Mouse (Mus musculus): Measurements from ENCODE around the gene Tbr1. TPM values are rescaled to one million over a fixed set of nuclear protein-coding genes. Genes with fewer than 3 reads are reported as not detected.

Tbr1 gene
- not detected in 2 replicates for polyA plus RNA-seq (2015; fragmentation: Nextera tagmentation; extraction: Ambion mirVana)

DNA sequence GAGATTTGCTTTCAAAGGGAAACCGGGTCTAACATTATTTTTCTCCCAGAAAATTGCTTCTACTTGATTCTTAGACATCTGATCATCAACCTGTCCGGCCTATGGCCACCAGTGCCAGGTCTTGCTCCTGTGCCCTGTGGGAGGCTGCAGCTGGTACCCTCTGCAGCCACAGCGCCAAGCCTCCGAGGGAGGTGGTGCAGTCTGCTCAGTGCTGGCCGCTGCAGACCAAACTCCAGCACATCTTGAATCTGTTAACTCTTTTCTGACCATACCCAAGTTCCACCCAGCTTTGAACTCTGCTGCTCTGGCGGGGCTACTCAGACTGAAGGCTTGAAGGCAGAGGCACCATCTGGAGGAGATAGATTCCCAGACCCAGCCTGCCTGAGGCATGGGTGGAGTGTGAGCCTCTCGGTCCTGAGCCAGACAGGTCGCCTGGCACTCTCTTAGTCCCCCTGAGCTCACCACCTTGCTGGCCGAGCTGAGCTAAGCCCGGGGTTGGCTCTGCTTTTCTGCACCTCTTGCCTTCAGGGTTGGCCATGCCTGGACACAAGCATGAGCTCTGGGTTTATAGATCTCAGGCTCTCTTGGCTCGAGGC lies at the start of gene Tbr1:
TSS of gene Tbr1 (plus strand) at position 275 of the 596 bp plus-strand sequence.
- DNase-seq (no peak), ATAC-seq (no peak)
- 0 out of 2 replicates have a peak within 1 kb of the TSS, but pooled peaks have one; percentile 0 for H3K4me3 ChIP-seq (ENCODE audit: low read depth, low read length)
- TF ChIP-seq EP300 (IDR thresholded peaks at IDR 0.05; ENCODE audit: low read depth), result no peak
- TF ChIP-seq CTCF (IDR thresholded peaks at IDR 0.05; ENCODE audit: low read depth), result no peak
- 0 out of 2 replicates have a peak, but pooled peaks cover 3% of the 10 kb centered on the region for H3K4me1 ChIP-seq (ENCODE audit: insufficient read depth)
- no peaks in the 10 kb centered on the region for H3K9me3 ChIP-seq (ENCODE audit: low read length)
- no peak within 1 kb of the TSS for H3K27ac ChIP-seq (ENCODE audit: low read depth)
- peaks cover 52% of the 10 kb centered on the region for H3K27me3 ChIP-seq (ENCODE audit: insufficient read depth, low read length)
- no peak within 1 kb of the TSS for H3K9ac ChIP-seq (replicated peaks)
- WGBS (ENCODE audit: insufficient replicate concordance), result 17% methylated on average over 11 of the region's 11 CpGs
- H3K4me2 ChIP-seq (ENCODE audit: low read depth, low read length), result peak within 1 kb of the TSS; percentile 13
- H3K36me3 ChIP-seq (replicated peaks; ENCODE audit: insufficient read depth, low read length), result peaks cover 5% of the 10 kb centered on the region; the same call in 1 of the 2 replicates

DNA sequence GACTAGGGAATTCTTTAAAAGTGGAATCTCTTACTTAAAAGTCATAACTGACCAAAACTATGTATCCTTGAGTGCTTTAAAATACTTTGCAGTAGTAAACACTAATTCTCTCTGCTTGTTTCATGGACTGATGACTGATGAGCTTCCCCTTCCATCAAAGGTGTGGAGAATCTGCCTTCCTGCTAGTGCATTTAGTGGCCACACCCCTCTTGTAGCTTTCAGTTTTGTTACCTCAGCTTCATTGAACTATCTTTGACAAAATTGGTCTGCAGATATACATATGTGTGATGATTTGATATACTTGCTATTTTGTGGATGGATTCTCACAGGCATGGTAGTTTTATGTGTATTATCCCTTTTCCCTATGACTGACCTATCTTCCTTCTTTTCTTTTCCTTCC lies 47.7 kb upstream of the Tbr1 start:
- H3K27ac ChIP-seq (ENCODE audit: low read depth), result no peak overlapping the region
- no peak for ATAC-seq
- H3K4me2 ChIP-seq (ENCODE audit: low read depth, low read length), result no peak overlapping the region
- H3K27me3 ChIP-seq (ENCODE audit: insufficient read depth, low read length), result no peaks in the 10 kb centered on the region
- no peaks in the 10 kb centered on the region for H3K4me1 ChIP-seq (ENCODE audit: insufficient read depth)
- H3K4me3 ChIP-seq (ENCODE audit: low read depth, low read length), result no peak overlapping the region
- TF ChIP-seq EP300 (IDR thresholded peaks at IDR 0.05; ENCODE audit: low read depth), result no peak
- TF ChIP-seq CTCF (IDR thresholded peaks at IDR 0.05; ENCODE audit: low read depth), result no peak
- no peaks in the 10 kb centered on the region for H3K9me3 ChIP-seq (ENCODE audit: low read length)
- no peaks in the 10 kb centered on the region for H3K36me3 ChIP-seq (replicated peaks; ENCODE audit: insufficient read depth, low read length)
- no peak overlapping the region for H3K9ac ChIP-seq (replicated peaks)
- no peak for DNase-seq

DNA sequence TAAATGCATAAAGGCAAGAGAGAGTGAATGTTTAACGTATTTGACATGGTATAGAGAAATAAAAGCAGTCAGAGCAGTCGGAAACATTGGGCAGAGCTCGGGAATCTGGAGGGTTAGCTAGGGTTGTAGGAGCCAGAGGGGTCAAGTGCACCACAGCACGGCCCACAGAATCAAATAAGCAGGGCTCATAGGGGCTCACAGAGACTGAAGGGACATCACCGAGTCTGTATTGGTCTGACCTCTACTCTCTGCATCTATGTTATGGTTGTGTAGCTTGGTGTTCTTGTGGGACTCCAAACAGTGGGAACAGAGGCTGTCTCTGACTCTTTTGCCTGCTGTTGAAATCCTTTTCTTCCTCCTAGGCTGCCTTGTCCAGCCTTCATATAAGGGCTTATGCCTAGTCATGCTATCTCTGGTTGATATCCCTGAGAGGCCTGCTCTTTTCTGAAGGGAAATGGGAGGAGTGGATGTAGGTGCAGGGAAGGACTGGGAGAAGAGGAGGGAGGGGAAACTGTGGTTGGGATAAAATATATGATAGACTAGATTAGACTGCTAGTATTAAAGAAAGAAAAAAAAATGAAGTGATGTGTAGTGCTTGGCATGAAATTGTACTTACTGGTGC lies 43.4 kb upstream of the Tbr1 start:
- no peak overlapping the region for H3K4me3 ChIP-seq (ENCODE audit: low read depth, low read length)
- no peak overlapping the region for H3K27ac ChIP-seq (ENCODE audit: low read depth)
- H3K27me3 ChIP-seq (ENCODE audit: insufficient read depth, low read length), result no peaks in the 10 kb centered on the region
- no peak for TF ChIP-seq CTCF (IDR thresholded peaks at IDR 0.05; ENCODE audit: low read depth)
- no peak for TF ChIP-seq EP300 (IDR thresholded peaks at IDR 0.05; ENCODE audit: low read depth)
- H3K9ac ChIP-seq (replicated peaks), result no peak overlapping the region
- no peak overlapping the region for H3K4me2 ChIP-seq (ENCODE audit: low read depth, low read length)
- 0 out of 2 replicates have a peak, but pooled peaks cover 2% of the 10 kb centered on the region for H3K36me3 ChIP-seq (replicated peaks; ENCODE audit: insufficient read depth, low read length)
- no peaks in the 10 kb centered on the region for H3K4me1 ChIP-seq (ENCODE audit: insufficient read depth)
- ATAC-seq, result peak; percentile 47
- WGBS (ENCODE audit: insufficient replicate concordance), result 80% methylated on average over 5 of the region's 5 CpGs
- H3K9me3 ChIP-seq (ENCODE audit: low read length), result no peaks in the 10 kb centered on the region
- no peak for DNase-seq

DNA sequence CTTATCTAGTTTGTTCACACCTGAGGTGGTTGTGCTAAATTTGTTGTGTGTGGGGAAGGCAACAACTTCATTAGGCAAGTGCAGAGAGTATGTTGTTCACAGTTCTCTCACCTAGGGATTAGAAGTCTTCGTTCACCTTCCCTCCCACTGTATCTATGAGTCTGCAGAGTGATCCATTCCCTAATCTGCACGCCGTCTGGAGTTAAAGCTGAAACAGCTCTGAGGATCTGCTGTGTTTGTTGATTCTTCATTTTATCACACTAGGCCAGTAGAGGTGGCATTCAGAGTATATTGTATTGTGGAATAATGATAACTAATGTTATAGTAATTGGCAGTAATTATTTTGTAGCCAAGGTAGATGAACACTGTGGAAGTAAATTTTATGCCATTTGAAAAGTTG lies 42.7 kb upstream of the Tbr1 start:
- Histone ChIP-seq H3K9me3 (ENCODE audit: low read length) (no peaks in the 10 kb centered on the region), H3K27me3 (ENCODE audit: insufficient read depth, low read length) (no peaks in the 10 kb centered on the region), H3K4me1 (ENCODE audit: insufficient read depth) (no peaks in the 10 kb centered on the region), H3K27ac (ENCODE audit: low read depth) (no peak overlapping the region), H3K36me3 (replicated peaks; ENCODE audit: insufficient read depth, low read length) (0 out of 2 replicates have a peak, but pooled peaks cover 8% of the 10 kb centered on the region), H3K4me3 (ENCODE audit: low read depth, low read length) (no peak overlapping the region), H3K9ac (replicated peaks) (no peak overlapping the region), H3K4me2 (ENCODE audit: low read depth, low read length) (no peak overlapping the region)
- WGBS (ENCODE audit: insufficient replicate concordance), result 57% methylated on average over 3 of the region's 3 CpGs
- DNase-seq (no peak), ATAC-seq (peak; percentile 67)
- no peak for TF ChIP-seq CTCF (IDR thresholded peaks at IDR 0.05; ENCODE audit: low read depth)
- TF ChIP-seq EP300 (IDR thresholded peaks at IDR 0.05; ENCODE audit: low read depth), result peak; percentile 73

DNA sequence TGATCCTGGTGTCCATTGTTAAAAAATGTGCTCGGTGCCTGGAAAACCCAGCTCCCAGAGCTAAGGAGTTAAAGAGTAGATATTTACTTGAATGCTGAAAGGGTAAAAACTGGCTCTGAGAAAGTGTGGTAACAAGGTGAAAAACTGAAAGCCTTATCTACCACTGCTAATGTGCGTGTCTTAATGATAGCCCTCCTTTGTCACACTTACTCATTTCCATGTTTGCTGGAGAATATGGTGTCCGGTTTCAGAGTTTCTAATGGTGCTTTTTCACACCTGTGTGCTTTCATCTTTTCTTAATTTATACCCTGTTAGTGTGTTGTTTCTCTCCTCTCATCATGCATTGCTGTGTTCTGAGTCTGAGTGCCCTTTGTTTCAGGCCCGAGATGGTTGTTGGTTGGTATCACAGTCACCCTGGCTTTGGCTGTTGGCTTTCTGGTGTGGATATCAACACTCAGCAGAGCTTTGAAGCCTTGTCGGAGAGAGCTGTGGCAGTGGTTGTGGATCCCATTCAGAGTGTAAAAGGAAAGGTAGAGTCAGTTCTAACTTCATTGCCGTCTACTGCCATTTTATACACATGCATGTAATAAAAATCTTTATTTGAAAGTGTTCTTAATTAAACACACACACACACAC lies 38.1 kb upstream of the Tbr1 start:
- Histone ChIP-seq H3K9me3 (ENCODE audit: low read length) (no peaks in the 10 kb centered on the region), H3K27ac (ENCODE audit: low read depth) (no peak overlapping the region), H3K27me3 (ENCODE audit: insufficient read depth, low read length) (no peaks in the 10 kb centered on the region), H3K4me2 (ENCODE audit: low read depth, low read length) (no peak overlapping the region), H3K36me3 (replicated peaks; ENCODE audit: insufficient read depth, low read length) (peaks cover 12% of the 10 kb centered on the region), H3K4me3 (ENCODE audit: low read depth, low read length) (no peak overlapping the region), H3K4me1 (ENCODE audit: insufficient read depth) (no peaks in the 10 kb centered on the region), H3K9ac (replicated peaks) (no peak overlapping the region)
- DNase-seq (no peak), ATAC-seq (no peak)
- WGBS (ENCODE audit: insufficient replicate concordance), result 80% methylated on average over 6 of the region's 6 CpGs
- no peak for TF ChIP-seq CTCF (IDR thresholded peaks at IDR 0.05; ENCODE audit: low read depth)
- no peak for TF ChIP-seq EP300 (IDR thresholded peaks at IDR 0.05; ENCODE audit: low read depth)

DNA sequence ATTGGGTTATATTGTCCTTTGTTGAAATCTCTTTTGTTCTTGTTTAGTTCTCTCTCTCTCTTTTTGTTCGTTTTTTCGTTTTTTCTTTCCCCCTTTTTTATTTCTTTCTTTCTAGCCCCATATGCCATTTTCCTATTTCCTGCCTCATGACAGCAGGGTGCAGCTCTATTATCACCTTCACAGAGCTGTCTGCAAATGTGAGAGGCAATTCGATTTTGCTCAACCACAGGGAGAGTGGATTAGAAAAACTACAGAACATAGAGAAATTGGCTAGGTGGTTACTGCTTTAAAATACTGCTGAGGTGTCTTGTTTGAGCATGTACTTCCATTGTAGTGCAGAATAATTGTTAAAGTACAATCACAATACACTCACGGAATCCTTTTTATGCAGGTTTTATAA lies 37.2 kb upstream of the Tbr1 start:
- WGBS (ENCODE audit: insufficient replicate concordance), result 76% methylated on average over 4 of the region's 4 CpGs
- Histone ChIP-seq H3K9me3 (ENCODE audit: low read length) (no peaks in the 10 kb centered on the region), H3K4me2 (ENCODE audit: low read depth, low read length) (no peak overlapping the region), H3K9ac (replicated peaks) (no peak overlapping the region), H3K27me3 (ENCODE audit: insufficient read depth, low read length) (no peaks in the 10 kb centered on the region), H3K27ac (ENCODE audit: low read depth) (no peak overlapping the region), H3K4me1 (ENCODE audit: insufficient read depth) (no peaks in the 10 kb centered on the region), H3K36me3 (replicated peaks; ENCODE audit: insufficient read depth, low read length) (peaks cover 12% of the 10 kb centered on the region), H3K4me3 (ENCODE audit: low read depth, low read length) (no peak overlapping the region)
- no peak for DNase-seq
- TF ChIP-seq CTCF (IDR thresholded peaks at IDR 0.05; ENCODE audit: low read depth) (no peak), EP300 (IDR thresholded peaks at IDR 0.05; ENCODE audit: low read depth) (no peak)
- no peak for ATAC-seq

All from liver, postnatal 0 days (tissue).